Mouse (Mus musculus) testis, adult 2 months (tissue): ENCODE data around the gene Timm17b. TPM values are rescaled to one million over a fixed set of nuclear protein-coding genes. Genes with fewer than 3 reads are reported as not detected.

ENCODE experiments used
- H3K27ac ChIP-seq: fragments of 200-500 bp; 2 replicates; pipeline ENCODE4 v1.5.1; 2012; ENCODE audit warnings: low read depth, low read length; ENCODE audit not compliant: control insufficient read depth, insufficient read depth
- H3K27me3 ChIP-seq: fragments of 200-500 bp; 2 replicates; pipeline ENCODE4 v1.6.1; 2012; ENCODE audit warnings: mild to moderate bottlenecking, low read length, moderate library complexity; ENCODE audit not compliant: control insufficient read depth, insufficient read depth
- H3K36me3 ChIP-seq: fragments of 200-500 bp; 2 replicates; pipeline ENCODE4 v1.6.1; 2012; ENCODE audit warnings: mild to moderate bottlenecking, low read length; ENCODE audit not compliant: control insufficient read depth, insufficient read depth
- H3K4me1 ChIP-seq: fragments of 200-500 bp; 2 replicates; pipeline ENCODE4 v1.6.1; 2012; ENCODE audit warnings: low read length; ENCODE audit not compliant: control insufficient read depth, insufficient read depth
- H3K4me3 ChIP-seq: fragments of 200-500 bp; 2 replicates; pipeline ENCODE4 v1.5.1; 2012; ENCODE audit warnings: low read depth, mild to moderate bottlenecking, low read length, moderate library complexity, mixed read lengths; ENCODE audit not compliant: control insufficient read depth
- CTCF ChIP-seq: fragments of 200-500 bp; IDR thresholded peaks from 2 replicates; pipeline ENCODE4 v1.5.1; 2012; ENCODE audit warnings: low read depth, mild to moderate bottlenecking, inconsistent platforms, low read length, moderate library complexity; ENCODE audit not compliant: control insufficient read depth, insufficient read depth, insufficient replicate concordance
- POLR2A ChIP-seq: fragments of 200-500 bp; IDR thresholded peaks from 2 replicates; pipeline ENCODE4 v1.6.1; 2012; ENCODE audit warnings: low read depth, mild to moderate bottlenecking, inconsistent platforms, low read length, moderate library complexity; ENCODE audit not compliant: control insufficient read depth
- polyA plus RNA-seq: library from polyadenylated mRNA; depleted of rRNA; stranded (reverse); fragments of >200 nt; gene quantifications from 2 replicates; pipeline ENCODE4 v1.2.3, GENCODE M21; 2012

Gene Timm17b
- polyA plus RNA-seq, 1 experiment: 21.0 TPM

DNA sequence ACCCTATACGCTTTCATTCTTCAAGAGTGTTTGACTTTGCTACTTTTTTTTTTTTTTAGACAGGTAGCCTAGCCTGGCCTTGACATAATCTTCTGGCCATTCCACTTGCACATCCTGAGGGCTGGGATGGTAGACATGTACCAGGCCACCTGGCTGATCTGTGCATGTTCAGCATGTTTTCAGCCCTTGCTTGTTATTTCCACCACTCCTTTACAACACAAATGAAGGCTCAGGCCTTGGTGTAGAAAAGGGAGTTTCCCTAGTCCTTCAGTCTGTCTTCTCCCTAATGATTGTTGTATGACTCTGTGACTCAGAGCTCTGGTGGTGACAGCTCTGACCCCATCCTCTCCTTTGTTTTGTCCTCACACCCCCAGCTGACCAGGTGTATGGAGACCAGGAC is 32.0 kb upstream of the Timm17b start:
- Histone ChIP-seq H3K27ac (no peak overlapping the region), H3K4me1 (no peaks in the 10 kb centered on the region), H3K36me3 (no peaks in the 10 kb centered on the region), H3K27me3 (no peaks in the 10 kb centered on the region), H3K4me3 (no peak overlapping the region)
- TF ChIP-seq POLR2A: no peak
- TF ChIP-seq CTCF: no peak

DNA sequence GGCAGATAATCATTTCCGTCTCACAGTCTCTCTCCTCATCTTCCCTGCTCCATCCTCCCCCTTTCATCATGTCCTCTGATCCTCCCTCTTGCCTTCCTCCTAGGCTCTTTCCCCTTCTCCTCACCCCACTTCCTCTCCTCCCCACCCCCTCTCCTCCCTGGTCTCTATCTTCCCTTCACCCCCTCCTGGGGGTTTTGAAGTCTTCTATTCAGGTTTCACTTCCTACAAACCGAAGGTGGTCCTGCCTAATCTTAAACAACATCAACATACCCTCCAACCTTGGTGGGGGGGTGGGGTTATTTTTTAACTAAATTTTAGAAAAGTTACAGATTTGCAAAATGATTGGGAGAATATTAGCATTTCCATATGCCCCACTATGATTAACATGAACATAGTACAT is 30.7 kb upstream of the Timm17b start:
- Histone ChIP-seq H3K27me3 (no peaks in the 10 kb centered on the region), H3K36me3 (no peaks in the 10 kb centered on the region), H3K4me3 (no peak overlapping the region), H3K27ac (no peak overlapping the region), H3K4me1 (no peaks in the 10 kb centered on the region; the same call in 1 of the 2 replicates)
- TF ChIP-seq CTCF (no peak), POLR2A (no peak)

DNA sequence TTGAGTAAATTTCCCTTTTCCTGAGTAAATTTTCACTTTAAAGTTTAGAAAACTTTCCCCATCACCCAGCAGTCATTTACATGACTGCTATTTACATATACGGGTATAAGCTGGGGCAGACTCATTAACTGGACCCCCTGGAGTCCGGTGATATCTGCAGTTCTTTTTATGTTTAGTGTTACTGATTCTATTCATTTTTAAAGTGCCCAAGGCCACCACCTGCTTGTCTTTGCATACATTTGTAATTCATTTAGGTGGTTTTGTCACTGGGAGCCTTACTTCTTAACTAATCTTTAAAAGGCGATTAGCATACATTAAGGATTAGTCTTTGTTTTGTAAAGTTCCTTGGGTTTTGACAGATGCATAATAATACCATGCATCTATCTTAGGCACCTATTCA is 29.3 kb upstream of the Timm17b start:
- no peaks in the 10 kb centered on the region for H3K36me3 ChIP-seq

DNA sequence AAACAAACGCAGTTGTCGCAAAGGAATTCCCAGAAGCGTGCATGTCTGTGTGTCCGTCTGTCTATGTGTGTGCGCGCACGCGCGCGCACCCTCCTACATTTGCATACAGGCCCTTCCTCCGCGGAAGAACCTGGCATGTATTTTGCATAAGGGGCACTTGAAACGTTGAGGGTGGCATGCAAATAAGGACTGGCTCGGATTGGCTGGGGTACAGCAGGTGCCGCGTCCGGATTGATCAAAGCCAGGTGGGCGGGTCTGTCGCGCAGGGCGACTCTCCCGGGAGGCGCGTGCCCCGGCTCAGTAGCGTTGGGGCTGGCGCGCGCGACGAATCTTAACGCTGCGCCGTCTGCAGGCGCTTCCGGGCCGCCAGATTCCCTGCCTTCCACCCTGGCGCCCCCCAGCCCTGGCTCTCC is 21.1 kb upstream of the Timm17b start, which contains the start of gene Pim2:
Pim2 (plus strand) TSS at position 256 of the 413 bp plus-strand sequence.
- no peaks in the 10 kb centered on the region for H3K27me3 ChIP-seq
- no peak for TF ChIP-seq POLR2A
- TF ChIP-seq CTCF: no peak
- peaks cover 16% of the 10 kb centered on the region for H3K4me1 ChIP-seq
- H3K27ac ChIP-seq: peak within 1 kb of the TSS; percentile 73
- peak within 1 kb of the TSS; percentile 84 for H3K4me3 ChIP-seq
- no peaks in the 10 kb centered on the region for H3K36me3 ChIP-seq

More for the DNA sequence above, 29.3 kb upstream of the Timm17b start:
- no peaks in the 10 kb centered on the region for H3K27me3 ChIP-seq
- TF ChIP-seq POLR2A (no peak), CTCF (no peak)
- no peaks in the 10 kb centered on the region; the same call in 1 of the 2 replicates for H3K4me1 ChIP-seq
- H3K4me3 ChIP-seq: no peak overlapping the region
- no peak overlapping the region for H3K27ac ChIP-seq

DNA sequence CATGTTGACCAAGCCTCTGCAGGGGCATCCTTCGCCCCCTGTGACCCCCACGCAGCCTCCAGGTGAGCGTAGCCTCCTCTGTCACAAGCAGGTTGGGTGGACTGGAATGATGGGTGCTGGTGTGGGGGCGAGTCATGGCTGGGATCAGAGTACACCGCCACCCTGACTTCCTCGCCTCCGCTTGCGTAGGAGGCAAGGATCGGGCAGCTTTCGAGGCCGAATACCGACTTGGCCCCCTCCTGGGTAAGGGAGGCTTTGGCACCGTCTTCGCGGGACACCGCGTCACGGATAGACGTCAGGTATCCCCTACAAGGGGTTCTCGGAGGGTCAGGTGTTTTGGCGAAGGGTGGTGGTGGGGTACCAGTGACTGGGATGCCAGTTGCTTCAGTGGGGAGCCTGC is 20.7 kb upstream of the Timm17b start:
- Histone ChIP-seq H3K4me1 (peaks cover 16% of the 10 kb centered on the region), H3K27me3 (no peaks in the 10 kb centered on the region), H3K36me3 (no peaks in the 10 kb centered on the region), H3K4me3 (peak overlapping the region; percentile 84), H3K27ac (peak overlapping the region; percentile 73)
- TF ChIP-seq POLR2A (no peak), CTCF (no peak)

DNA sequence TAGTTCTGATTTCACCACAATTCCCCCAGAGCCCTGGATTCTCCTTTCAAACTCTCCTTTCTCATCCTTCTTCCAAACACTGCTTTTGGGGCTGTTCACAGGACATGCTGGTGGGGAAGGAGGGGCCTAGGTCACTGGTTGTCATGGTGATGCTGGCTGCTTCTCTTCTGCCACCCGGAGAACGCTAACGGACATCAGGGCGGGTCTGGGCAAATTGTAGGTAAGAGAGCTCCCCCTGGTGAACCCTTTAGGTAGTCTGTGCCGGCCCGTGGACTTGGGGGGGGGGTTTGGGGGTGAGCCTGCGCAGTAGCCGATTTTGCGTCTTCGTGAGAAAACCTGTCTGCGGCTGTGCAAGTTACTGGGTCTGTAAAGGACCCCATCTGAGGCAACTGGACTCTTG is 19.3 kb upstream of the Timm17b start:
- peak overlapping the region; percentile 50 for H3K4me3 ChIP-seq
- H3K36me3 ChIP-seq: no peaks in the 10 kb centered on the region
- H3K27ac ChIP-seq: peak overlapping the region; percentile 80
- TF ChIP-seq POLR2A: 0 out of 2 replicates have a peak, but pooled peaks have one; percentile 19
- 0 out of 2 replicates have a peak, but pooled peaks have one; percentile 13 for TF ChIP-seq CTCF
- H3K4me1 ChIP-seq: peaks cover 16% of the 10 kb centered on the region
- H3K27me3 ChIP-seq: no peaks in the 10 kb centered on the region

DNA sequence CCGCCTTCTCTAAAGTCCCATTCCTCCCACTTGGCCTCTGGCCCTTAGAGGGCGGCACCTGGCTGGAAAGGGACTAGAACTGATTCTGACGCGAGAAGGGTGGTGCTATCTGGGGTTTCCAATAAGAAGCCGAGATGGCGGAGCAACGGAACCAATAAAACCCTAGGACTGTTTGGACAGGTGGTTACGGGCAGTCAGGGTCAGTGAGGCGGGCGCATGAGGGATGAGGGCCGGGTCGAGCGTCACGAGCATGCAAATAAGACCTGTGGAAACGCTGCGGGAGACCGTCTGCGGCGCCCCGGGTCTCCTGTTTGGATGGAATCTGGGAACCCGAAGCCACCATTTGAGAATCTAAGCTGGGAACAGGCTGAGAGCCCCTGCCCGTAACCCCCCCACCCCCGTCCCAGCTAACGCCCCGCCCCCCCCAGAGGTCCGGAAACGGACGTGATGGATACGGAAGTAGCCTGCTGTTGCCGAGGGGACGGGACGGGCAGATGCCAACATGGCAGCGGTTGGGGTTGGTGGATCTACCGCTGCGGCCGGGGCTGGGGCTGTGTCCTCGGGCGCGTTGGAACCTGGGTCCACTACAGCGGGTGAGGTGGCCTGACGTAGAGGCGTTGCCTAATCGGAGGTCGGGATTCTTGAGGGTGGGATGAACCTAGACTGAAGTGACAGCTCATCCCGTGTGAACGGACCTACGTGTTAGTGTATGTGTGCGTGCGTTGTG is 15.2 kb upstream of the Timm17b start, which contains the start of gene Slc35a2:
Slc35a2 (plus strand) TSS at position 188 of the 727 bp plus-strand sequence.
- peak within 1 kb of the TSS; percentile 96 for H3K27ac ChIP-seq
- TF ChIP-seq CTCF (no peak), POLR2A (peak; percentile 74)
- H3K4me1 ChIP-seq: peaks cover 11% of the 10 kb centered on the region
- H3K4me3 ChIP-seq: peak within 1 kb of the TSS; percentile 98
- no peaks in the 10 kb centered on the region for H3K36me3 ChIP-seq
- no peaks in the 10 kb centered on the region for H3K27me3 ChIP-seq
